ENCODE assay signal across 26 mouse cellular contexts in the genomic region with DNA sequence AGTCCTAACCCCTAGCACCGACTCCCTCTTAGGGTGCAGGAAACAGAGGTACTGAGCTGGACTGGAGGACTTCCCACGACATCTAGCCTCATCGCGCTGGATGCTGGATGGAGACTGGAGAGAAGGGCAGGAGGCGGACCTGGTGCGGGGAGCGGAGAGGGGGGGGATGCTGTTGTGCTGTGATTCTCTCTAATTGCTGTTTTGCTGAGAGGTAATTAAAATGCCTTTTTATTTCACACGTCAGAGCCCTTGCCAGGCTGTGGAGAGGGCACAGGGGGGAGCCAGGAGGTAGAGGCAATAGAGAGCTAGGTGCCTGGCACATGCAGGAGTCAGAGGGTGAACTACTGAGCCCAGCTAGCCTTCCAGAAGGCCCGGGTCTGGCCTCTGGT. TPM values are rescaled to one million over a fixed set of nuclear protein-coding genes. Genes with fewer than 3 reads are reported as not detected.
DNase-seq lines count a peak whose midpoint lies in the region; ATAC-seq lines count a peak whose summit lies in the region.
"Had no signal": no experiment of that assay in that cellular context is flagged by ENCODE, and none has a peak within 500 bp of the region (broad histone marks: within the 10 kb centered on the region; RNA-seq: fewer than 3 reads in every experiment).

No protein-coding gene starts in this region.

- no peak for DNase-seq in midbrain, embryonic 14.5 days
- no peak for DNase-seq in midbrain, embryonic 11.5 days (ENCODE audit: low spot score, missing footprints)
- DNase-seq in forebrain, embryonic 14.5 days (ENCODE audit: low spot score), result peak; percentile 51
- DNase-seq in B cell, adult 2 months, result no peak
- no peak for DNase-seq in layer of hippocampus, adult 9-11 months
- DNase-seq: adrenal gland, adult 2 months; cerebellum, adult 11-12 months; cerebellum, postnatal 10 days; gastrocnemius, postnatal 25 days; heart, adult 18-20 months; heart, postnatal 10 days; kidney, adult 9 months; kidney, postnatal 25 days; liver, embryonic 13.5 days; lung, adult 2 months; lung, postnatal 14 days had no signal

- H3K27me3 ChIP-seq in midbrain, embryonic 14.5 days (ENCODE audit: control insufficient read depth, insufficient read depth, low read length), result no peaks in the 10 kb centered on the region
- no peaks in the 10 kb centered on the region; the same call in 1 of the 2 replicates for H3K27me3 ChIP-seq in midbrain, embryonic 11.5 days (ENCODE audit: control insufficient read depth, insufficient read depth, low read length)
- no peaks in the 10 kb centered on the region for H3K27me3 ChIP-seq in forebrain, embryonic 14.5 days (replicated peaks; ENCODE audit: control insufficient read depth, insufficient read depth, low read length)
- peaks cover 15% of the 10 kb centered on the region; the same call in 1 of the 2 replicates for H3K27me3 ChIP-seq in hindbrain, embryonic 13.5 days
- H3K27me3 ChIP-seq in neural tube, embryonic 14.5 days (ENCODE audit: control insufficient read depth, insufficient read depth, low read length), result no peaks in the 10 kb centered on the region
- H3K27me3 ChIP-seq: hindbrain, embryonic 15.5 days had no signal

- 0 out of 2 replicates have a peak overlapping the region, but pooled peaks have one; percentile 6 for H3K27ac ChIP-seq in midbrain, embryonic 14.5 days (replicated peaks; ENCODE audit: low read depth, low read length)
- H3K27ac ChIP-seq in midbrain, embryonic 11.5 days (ENCODE audit: low read depth, low read length), result no peak overlapping the region
- peak overlapping the region; percentile 46; the same call in 1 of the 2 replicates for H3K27ac ChIP-seq in forebrain, embryonic 14.5 days (ENCODE audit: low read depth, low read length)
- H3K27ac ChIP-seq in hindbrain, embryonic 13.5 days, result peak overlapping the region; percentile 73
- peak overlapping the region; percentile 34; the same call in 1 of the 2 replicates for H3K27ac ChIP-seq in neural tube, embryonic 14.5 days (ENCODE audit: low read depth, low read length)
- H3K27ac ChIP-seq: embryonic facial prominence, embryonic 10.5 days; hindbrain, embryonic 15.5 days; layer of hippocampus, adult 2 months; liver, embryonic 13.5 days; stomach, postnatal 0 days had no signal

- peaks cover 15% of the 10 kb centered on the region for H3K4me1 ChIP-seq in midbrain, embryonic 14.5 days (ENCODE audit: control insufficient read depth, insufficient read depth, low read length)
- H3K4me1 ChIP-seq in midbrain, embryonic 11.5 days (ENCODE audit: control insufficient read depth, insufficient read depth, low read length), result no peaks in the 10 kb centered on the region
- peaks cover 15% of the 10 kb centered on the region for H3K4me1 ChIP-seq in forebrain, embryonic 14.5 days (ENCODE audit: control insufficient read depth, insufficient read depth, low read length)
- peaks cover 31% of the 10 kb centered on the region for H3K4me1 ChIP-seq in hindbrain, embryonic 13.5 days (replicated peaks)
- H3K4me1 ChIP-seq in neural tube, embryonic 14.5 days (ENCODE audit: control insufficient read depth, insufficient read depth, low read length), result peaks cover 18% of the 10 kb centered on the region; the same call in 1 of the 2 replicates
- H3K4me1 ChIP-seq: heart, embryonic 12.5 days; liver, embryonic 13.5 days had no signal

- no peaks in the 10 kb centered on the region for H3K36me3 ChIP-seq in midbrain, embryonic 14.5 days (ENCODE audit: control insufficient read depth, insufficient read depth, low read length)
- no peaks in the 10 kb centered on the region for H3K36me3 ChIP-seq in midbrain, embryonic 11.5 days (ENCODE audit: control insufficient read depth, insufficient read depth, low read length)
- H3K36me3 ChIP-seq in forebrain, embryonic 14.5 days (ENCODE audit: control insufficient read depth, insufficient read depth, low read length), result no peaks in the 10 kb centered on the region
- no peaks in the 10 kb centered on the region for H3K36me3 ChIP-seq in hindbrain, embryonic 13.5 days
- no peaks in the 10 kb centered on the region for H3K36me3 ChIP-seq in neural tube, embryonic 14.5 days (ENCODE audit: control insufficient read depth, insufficient read depth, low read length)
- H3K36me3 ChIP-seq: embryonic facial prominence, embryonic 10.5 days; heart, embryonic 12.5 days; hindbrain, embryonic 15.5 days; liver, embryonic 13.5 days had no signal

- no peak overlapping the region for H3K4me3 ChIP-seq in midbrain, embryonic 14.5 days (replicated peaks; ENCODE audit: low read depth, low read length)
- H3K4me3 ChIP-seq in midbrain, embryonic 11.5 days (ENCODE audit: low read depth, low read length), result no peak overlapping the region
- H3K4me3 ChIP-seq in forebrain, embryonic 14.5 days (ENCODE audit: low read depth, low read length), result no peak overlapping the region
- H3K4me3 ChIP-seq in hindbrain, embryonic 13.5 days, result no peak overlapping the region
- no peak overlapping the region for H3K4me3 ChIP-seq in neural tube, embryonic 14.5 days (ENCODE audit: low read depth, low read length)
- H3K4me3 ChIP-seq: embryonic facial prominence, embryonic 10.5 days; heart, embryonic 12.5 days; hindbrain, embryonic 15.5 days; layer of hippocampus, adult 2 months; liver, embryonic 13.5 days had no signal

- no peak for ATAC-seq in midbrain, embryonic 14.5 days (ENCODE audit: low FRiP score, low TSS enrichment)
- ATAC-seq in midbrain, embryonic 11.5 days (ENCODE audit: low FRiP score), result no peak
- ATAC-seq in forebrain, embryonic 14.5 days, result peak; percentile 44; the same call in 1 of the 2 replicates
- ATAC-seq in hindbrain, embryonic 13.5 days (ENCODE audit: low FRiP score), result peak; percentile 22
- ATAC-seq in neural tube, embryonic 14.5 days (ENCODE audit: low read depth), result peak; percentile 44
- ATAC-seq: intestine, embryonic 16.5 days had no signal

- no peaks in the 10 kb centered on the region for H3K9me3 ChIP-seq in midbrain, embryonic 14.5 days (ENCODE audit: control insufficient read depth, low read length)
- no peaks in the 10 kb centered on the region for H3K9me3 ChIP-seq in midbrain, embryonic 11.5 days (ENCODE audit: control insufficient read depth, low read length)
- no peaks in the 10 kb centered on the region for H3K9me3 ChIP-seq in forebrain, embryonic 14.5 days (replicated peaks; ENCODE audit: control insufficient read depth, low read length)
- H3K9me3 ChIP-seq in hindbrain, embryonic 13.5 days, result no peaks in the 10 kb centered on the region
- H3K9me3 ChIP-seq in neural tube, embryonic 14.5 days (ENCODE audit: control insufficient read depth, low read length), result no peaks in the 10 kb centered on the region
- H3K9me3 ChIP-seq: embryonic facial prominence, embryonic 10.5 days; heart, embryonic 12.5 days; hindbrain, embryonic 15.5 days; liver, embryonic 13.5 days had no signal

- no peak overlapping the region for H3K9ac ChIP-seq in midbrain, embryonic 14.5 days (replicated peaks; ENCODE audit: low read length)
- no peak overlapping the region for H3K9ac ChIP-seq in midbrain, embryonic 11.5 days (ENCODE audit: low read length)
- H3K9ac ChIP-seq in forebrain, embryonic 14.5 days (ENCODE audit: low read length), result 0 out of 2 replicates have a peak overlapping the region, but pooled peaks have one; percentile 22
- no peak overlapping the region for H3K9ac ChIP-seq in hindbrain, embryonic 13.5 days
- H3K9ac ChIP-seq in neural tube, embryonic 14.5 days (replicated peaks; ENCODE audit: low read depth, low read length), result no peak overlapping the region
- H3K9ac ChIP-seq: heart, embryonic 12.5 days; hindbrain, embryonic 15.5 days; liver, embryonic 13.5 days had no signal

- no peak overlapping the region for H3K4me2 ChIP-seq in midbrain, embryonic 14.5 days (ENCODE audit: low read length)
- no peak overlapping the region for H3K4me2 ChIP-seq in midbrain, embryonic 11.5 days
- no peak overlapping the region for H3K4me2 ChIP-seq in forebrain, embryonic 14.5 days (ENCODE audit: low read length)
- no peak overlapping the region for H3K4me2 ChIP-seq in hindbrain, embryonic 13.5 days
- no peak overlapping the region for H3K4me2 ChIP-seq in neural tube, embryonic 14.5 days (ENCODE audit: low read depth, low read length)
- H3K4me2 ChIP-seq: heart, embryonic 12.5 days; hindbrain, embryonic 15.5 days; liver, embryonic 13.5 days had no signal

- WGBS in midbrain, embryonic 14.5 days, result 54% methylated on average over 9 of the region's 9 CpGs
- 51% methylated on average over 9 of the region's 9 CpGs for WGBS in midbrain, embryonic 11.5 days
- 20% methylated on average over 9 of the region's 9 CpGs for whole genome bisulfite sequencing in forebrain, embryonic 14.5 days
- WGBS in hindbrain, embryonic 13.5 days, result 39% methylated on average over 9 of the region's 9 CpGs
- 20% methylated on average over 9 of the region's 9 CpGs for WGBS in neural tube, embryonic 14.5 days

RNA-seq across cellular contexts. Expression of gene Ecel1, which starts 8.5 kb away (rescaled TPM):
- 5.1 and 5.3 TPM in 2 replicates for polyA plus RNA-seq in midbrain, embryonic 14.5 days (2014; fragmentation: Nextera tagmentation; extraction: Ambion mirVana)
- 2.7 and 3.1 TPM in 2 replicates for polyA plus RNA-seq in midbrain, embryonic 11.5 days (2014; fragmentation: Nextera tagmentation; extraction: Ambion mirVana)
- 18.1 and 18.4 TPM in 2 replicates for polyA plus RNA-seq in forebrain, embryonic 14.5 days (2014; fragmentation: Nextera tagmentation; extraction: Ambion mirVana)
- polyA plus RNA-seq in hindbrain, embryonic 13.5 days (2015; fragmentation: Nextera tagmentation; extraction: Ambion mirVana), result 33.1 and 35.5 TPM in 2 replicates
- polyA plus RNA-seq in neural tube, embryonic 14.5 days (2014; fragmentation: Nextera tagmentation; extraction: Ambion mirVana), result 60.2 and 64.9 TPM in 2 replicates
- polyA plus RNA-seq: liver, embryonic 13.5 days; lung, adult 2 months had no signal

RNA-seq across cellular contexts. Expression of gene Prss56, which starts 18.3 kb away (rescaled TPM):
- polyA plus RNA-seq in midbrain, embryonic 14.5 days (2014; fragmentation: Nextera tagmentation; extraction: Ambion mirVana), result 0.32 TPM in 1 of 2 replicates, not detected in the other
- polyA plus RNA-seq in midbrain, embryonic 11.5 days (2014; fragmentation: Nextera tagmentation; extraction: Ambion mirVana), result not detected in 2 replicates
- polyA plus RNA-seq in forebrain, embryonic 14.5 days (2014; fragmentation: Nextera tagmentation; extraction: Ambion mirVana), result 0.58 and 1.1 TPM in 2 replicates
- 6.8 and 9.0 TPM in 2 replicates for polyA plus RNA-seq in hindbrain, embryonic 13.5 days (2015; fragmentation: Nextera tagmentation; extraction: Ambion mirVana)
- polyA plus RNA-seq in neural tube, embryonic 14.5 days (2014; fragmentation: Nextera tagmentation; extraction: Ambion mirVana), result 0.46 and 6.1 TPM in 2 replicates
- polyA plus RNA-seq: heart, embryonic 12.5 days; intestine, embryonic 16.5 days; liver, embryonic 13.5 days; lung, adult 2 months; stomach, postnatal 0 days had no signal

RNA-seq across cellular contexts. Expression of gene Chrnd, which starts 25.6 kb away (rescaled TPM):
- not detected in 2 replicates for polyA plus RNA-seq in midbrain, embryonic 14.5 days (2014; fragmentation: Nextera tagmentation; extraction: Ambion mirVana)
- not detected in 2 replicates for polyA plus RNA-seq in midbrain, embryonic 11.5 days (2014; fragmentation: Nextera tagmentation; extraction: Ambion mirVana)
- not detected in 2 replicates for polyA plus RNA-seq in forebrain, embryonic 14.5 days (2014; fragmentation: Nextera tagmentation; extraction: Ambion mirVana)
- 0.05 TPM in 1 of 2 replicates, not detected in the other for polyA plus RNA-seq in hindbrain, embryonic 13.5 days (2015; fragmentation: Nextera tagmentation; extraction: Ambion mirVana)
- not detected in 2 replicates for polyA plus RNA-seq in neural tube, embryonic 14.5 days (2014; fragmentation: Nextera tagmentation; extraction: Ambion mirVana)
- polyA plus RNA-seq: adrenal gland, adult 2 months; cortical plate, adult 2 months; heart, embryonic 12.5 days; hindbrain, embryonic 15.5 days; intestine, embryonic 16.5 days had no signal

RNA-seq across cellular contexts. Expression of gene Chrng, which starts 39.7 kb away (rescaled TPM):
- polyA plus RNA-seq in midbrain, embryonic 14.5 days (2014; fragmentation: Nextera tagmentation; extraction: Ambion mirVana), result not detected in 2 replicates
- polyA plus RNA-seq in midbrain, embryonic 11.5 days (2014; fragmentation: Nextera tagmentation; extraction: Ambion mirVana), result not detected in 2 replicates
- not detected in 2 replicates for polyA plus RNA-seq in forebrain, embryonic 14.5 days (2014; fragmentation: Nextera tagmentation; extraction: Ambion mirVana)
- 0.35 and 0.58 TPM in 2 replicates for polyA plus RNA-seq in hindbrain, embryonic 13.5 days (2015; fragmentation: Nextera tagmentation; extraction: Ambion mirVana)
- not detected in 2 replicates for polyA plus RNA-seq in neural tube, embryonic 14.5 days (2014; fragmentation: Nextera tagmentation; extraction: Ambion mirVana)
- polyA plus RNA-seq: adrenal gland, adult 2 months; cortical plate, adult 2 months had no signal

RNA-seq across cellular contexts. Expression of gene Akp3, which starts 40.0 kb away (rescaled TPM):
- not detected in 2 replicates for polyA plus RNA-seq in midbrain, embryonic 14.5 days (2014; fragmentation: Nextera tagmentation; extraction: Ambion mirVana)
- polyA plus RNA-seq in midbrain, embryonic 11.5 days (2014; fragmentation: Nextera tagmentation; extraction: Ambion mirVana), result not detected in 2 replicates
- not detected in 2 replicates for polyA plus RNA-seq in forebrain, embryonic 14.5 days (2014; fragmentation: Nextera tagmentation; extraction: Ambion mirVana)
- polyA plus RNA-seq in hindbrain, embryonic 13.5 days (2015; fragmentation: Nextera tagmentation; extraction: Ambion mirVana), result not detected in 2 replicates
- polyA plus RNA-seq in neural tube, embryonic 14.5 days (2014; fragmentation: Nextera tagmentation; extraction: Ambion mirVana), result not detected in 2 replicates
- polyA plus RNA-seq: adrenal gland, adult 2 months; C2C12; cortical plate, adult 2 months; embryonic facial prominence, embryonic 10.5 days; heart, embryonic 12.5 days; hindbrain, embryonic 15.5 days; liver, embryonic 13.5 days; lung, adult 2 months had no signal

Comparison
In these comparisons a context has a peak if more than half of its experiments do, and no peak if none do; other contexts are left out.
1. ATAC-seq: peak in forebrain, embryonic 14.5 days (single experiment), hindbrain, embryonic 13.5 days (single experiment) and neural tube, embryonic 14.5 days (single experiment); none in midbrain, embryonic 14.5 days (single experiment) and midbrain, embryonic 11.5 days (single experiment).